Mouse (Mus musculus) C2C12 (cell line): ENCODE results near the gene Clrn3.

Experiments
- CTCF ChIP-seq: IDR thresholded peaks from one replicate; pipeline ENCODE4 v1.5.1; 2011; ENCODE audit not compliant: control insufficient read depth, insufficient read depth, insufficient read length
- MAX ChIP-seq: IDR thresholded peaks from one replicate; pipeline ENCODE4 v1.6.1; 2011; ENCODE audit warnings: mild to moderate bottlenecking, control low read depth
- MYOG ChIP-seq: IDR thresholded peaks from one replicate; pipeline ENCODE4 v1.6.1; 2011; ENCODE audit not compliant: control insufficient read depth, insufficient read length; ENCODE audit errors: extremely low read depth

DNA sequence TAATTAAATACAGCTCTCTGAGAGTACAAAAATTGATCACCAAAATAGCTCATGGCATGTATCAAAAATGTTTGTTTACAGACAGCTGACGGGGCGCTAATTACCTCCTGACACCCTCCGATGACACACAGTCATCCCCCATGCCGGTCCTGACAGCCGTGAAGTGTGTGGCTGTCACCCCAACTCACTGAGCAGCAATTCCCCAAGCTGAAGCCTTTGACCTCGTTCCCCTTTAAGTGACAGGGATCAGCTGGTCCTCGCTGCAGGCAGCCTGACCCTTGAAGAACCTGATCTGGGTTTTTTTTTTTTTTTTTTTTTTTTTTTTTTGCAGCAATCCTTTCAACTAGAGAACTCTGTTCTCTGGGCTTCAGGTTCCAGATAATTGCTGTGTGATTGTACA lies 59.8 kb downstream of the Clrn3 start:
- TF ChIP-seq CTCF, result no peak
- no peak for TF ChIP-seq MYOG
- no peak for TF ChIP-seq MAX
